Mouse (Mus musculus): Measurements from ENCODE around the gene Synj2bp. TPM values are rescaled to one million over a fixed set of nuclear protein-coding genes. Genes with fewer than 3 reads are reported as not detected.
A peak's percentile ranks its signal among the peaks of the same experiment; 100 is the strongest.
"Not testable (repeated sequence)": the region's sequence is repeated elsewhere in the genome, so short reads cannot be mapped to it uniquely, and the experiment has no call there.

Gene Synj2bp
- total and polyA plus RNA-seq, 3 experiments, result 35.9 to 41.7 (median 39.5) TPM

- H3K9ac ChIP-seq (ENCODE audit: low read depth, low read length), result peak overlapping the region; percentile 91
- peak overlapping the region; percentile 83 for H3K4me3 ChIP-seq
- intact Hi-C loops (cut with DNase I), result loop anchor here (5.0 kb wide), 2 partner anchors 51 to 59 kb away; no protein-coding TSS in a partner anchor
- TF ChIP-seq POLR2A (IDR thresholded peaks at IDR 0.05; ENCODE audit: insufficient read depth, low read depth, low read length) (no peak), EP300 (IDR thresholded peaks at IDR 0.05; ENCODE audit: insufficient read depth, low read depth, low read length) (no peak), CTCF (IDR thresholded peaks at IDR 0.05) (no peak)
- H3K4me1 ChIP-seq (ENCODE audit: control insufficient read depth, insufficient read depth, low read length), result peaks cover 1% of the 10 kb centered on the region; the same call in 1 of the 2 replicates
- H3K79me2 ChIP-seq (replicated peaks; ENCODE audit: control insufficient read depth, insufficient read depth, low read length), result peaks cover 2% of the 10 kb centered on the region
- peak overlapping the region; percentile 85 for H3K27ac ChIP-seq
- 39% methylated on average over 4 of the region's 4 CpGs for WGBS
- H3K27me3 ChIP-seq (ENCODE audit: control insufficient read depth, insufficient read depth, low read length), result no peaks in the 10 kb centered on the region
- no peak for DNase-seq
- 0 out of 2 replicates have a peak, but pooled peaks cover 2% of the 10 kb centered on the region for H3K36me3 ChIP-seq (ENCODE audit: control insufficient read depth, insufficient read depth, low read length)
Measured at GRCm38 (mm10) chr12:81533029-81533419, 313 bp upstream of the Synj2bp start.

- 76% methylated on average over 8 of the region's 8 CpGs for WGBS
- intact Hi-C loops (cut with DNase I), result loop anchor here (5.0 kb wide), 2 partner anchors 48 to 62 kb away; no protein-coding TSS in a partner anchor
- H3K4me1 ChIP-seq (ENCODE audit: control insufficient read depth, insufficient read depth, low read length); H3K9ac ChIP-seq (ENCODE audit: low read depth, low read length); H3K36me3 ChIP-seq (ENCODE audit: control insufficient read depth, insufficient read depth, low read length); H3K79me2 ChIP-seq (replicated peaks; ENCODE audit: control insufficient read depth, insufficient read depth, low read length); H3K27me3 ChIP-seq (ENCODE audit: control insufficient read depth, insufficient read depth, low read length); DNase-seq; H3K27ac ChIP-seq; H3K4me3 ChIP-seq: not testable (repeated sequence)
Measured at GRCm38 (mm10) chr12:81530587-81530986, 2.1 kb downstream of the Synj2bp start.

GRCm38 (mm10) chr12:81496906-81497305, 35.8 kb downstream of the Synj2bp start:
- H3K36me3 ChIP-seq (ENCODE audit: control insufficient read depth, insufficient read depth, low read length); H3K79me2 ChIP-seq (replicated peaks; ENCODE audit: control insufficient read depth, insufficient read depth, low read length); H3K27ac ChIP-seq; H3K4me3 ChIP-seq; H3K9ac ChIP-seq (ENCODE audit: low read depth, low read length); intact Hi-C loops (cut with DNase I); DNase-seq; H3K4me1 ChIP-seq (ENCODE audit: control insufficient read depth, insufficient read depth, low read length); H3K27me3 ChIP-seq (ENCODE audit: control insufficient read depth, insufficient read depth, low read length): not testable (repeated sequence)
- WGBS, result 98% methylated on average over 9 of the region's 9 CpGs

- intact Hi-C loops (cut with DNase I), result no loop called here
- no peak for DNase-seq
- H3K79me2 ChIP-seq (replicated peaks; ENCODE audit: control insufficient read depth, insufficient read depth, low read length), result no peaks in the 10 kb centered on the region
- no peaks in the 10 kb centered on the region for H3K36me3 ChIP-seq (ENCODE audit: control insufficient read depth, insufficient read depth, low read length)
- H3K27me3 ChIP-seq (ENCODE audit: control insufficient read depth, insufficient read depth, low read length), result no peaks in the 10 kb centered on the region
- 97% methylated on average over 5 of the region's 5 CpGs for WGBS
- no peak overlapping the region for H3K4me3 ChIP-seq
- no peaks in the 10 kb centered on the region for H3K4me1 ChIP-seq (ENCODE audit: control insufficient read depth, insufficient read depth, low read length)
- TF ChIP-seq EP300 (IDR thresholded peaks at IDR 0.05; ENCODE audit: insufficient read depth, low read depth, low read length) (no peak), POLR2A (IDR thresholded peaks at IDR 0.05; ENCODE audit: insufficient read depth, low read depth, low read length) (no peak), CTCF (IDR thresholded peaks at IDR 0.05) (no peak)
- no peak overlapping the region for H3K9ac ChIP-seq (ENCODE audit: low read depth, low read length)
- no peak overlapping the region for H3K27ac ChIP-seq
Measured at GRCm38 (mm10) chr12:81490491-81490890, 42.2 kb downstream of the Synj2bp start.

- Histone ChIP-seq H3K36me3 (ENCODE audit: control insufficient read depth, insufficient read depth, low read length) (no peaks in the 10 kb centered on the region), H3K27me3 (ENCODE audit: control insufficient read depth, insufficient read depth, low read length) (no peaks in the 10 kb centered on the region), H3K9ac (ENCODE audit: low read depth, low read length) (no peak overlapping the region), H3K79me2 (replicated peaks; ENCODE audit: control insufficient read depth, insufficient read depth, low read length) (peaks cover 3% of the 10 kb centered on the region), H3K27ac (peak overlapping the region; percentile 96), H3K4me1 (ENCODE audit: control insufficient read depth, insufficient read depth, low read length) (no peaks in the 10 kb centered on the region), H3K4me3 (peak overlapping the region; percentile 94)
- intact Hi-C loops (cut with DNase I), result loop anchor here (5.0 to 10.0 kb wide), 2 partner anchors 112 to 631 kb away; partner anchors contain the start of gene Med6
- DNase-seq, result peak in 1 of 2 experiments; percentile 21
- WGBS, result 53% methylated on average over 6 of the region's 6 CpGs
- no peak for TF ChIP-seq CTCF (IDR thresholded peaks at IDR 0.05)
- no peak for TF ChIP-seq POLR2A (IDR thresholded peaks at IDR 0.05; ENCODE audit: insufficient read depth, low read depth, low read length)
- TF ChIP-seq EP300 (IDR thresholded peaks at IDR 0.05; ENCODE audit: insufficient read depth, low read depth, low read length), result no peak
Measured at GRCm38 (mm10) chr12:81485311-81485710, 47.4 kb downstream of the Synj2bp start.

- H3K36me3 ChIP-seq (ENCODE audit: control insufficient read depth, insufficient read depth, low read length), result no peaks in the 10 kb centered on the region
- TF ChIP-seq POLR2A (IDR thresholded peaks at IDR 0.05; ENCODE audit: insufficient read depth, low read depth, low read length), result peak; percentile 79
- TF ChIP-seq CTCF (IDR thresholded peaks at IDR 0.05), result no peak
- TF ChIP-seq EP300 (IDR thresholded peaks at IDR 0.05; ENCODE audit: insufficient read depth, low read depth, low read length), result 0 out of 2 replicates have a peak, but pooled peaks have one; percentile 19
- intact Hi-C loops (cut with DNase I), result loop anchor here (5.0 to 10.0 kb wide), 3 partner anchors 48 to 630 kb away; partner anchors contain the start of genes Gm20498, Med6 and Synj2bp
- DNase-seq, result peak; percentile 91 to 94
- H3K27ac ChIP-seq, result peak within 1 kb of the TSS; percentile 96
- H3K27me3 ChIP-seq (ENCODE audit: control insufficient read depth, insufficient read depth, low read length), result no peaks in the 10 kb centered on the region
- peak within 1 kb of the TSS; percentile 94 for H3K4me3 ChIP-seq
- H3K4me1 ChIP-seq (ENCODE audit: control insufficient read depth, insufficient read depth, low read length), result no peaks in the 10 kb centered on the region
- H3K79me2 ChIP-seq (replicated peaks; ENCODE audit: control insufficient read depth, insufficient read depth, low read length), result peaks cover 3% of the 10 kb centered on the region
- peak within 1 kb of the TSS; percentile 79 for H3K9ac ChIP-seq (ENCODE audit: low read depth, low read length)
- under 1% methylated on average over 31 of the region's 31 CpGs for WGBS
Measured at GRCm38 (mm10) chr12:81484727-81485191, 48.0 kb downstream of the Synj2bp start, which contains the start of gene Cox16. Cox16 (minus strand) TSS chr12:81485127.

Measured in heart, adult 2 months (tissue).